Mouse (Mus musculus) adrenal gland, postnatal 36 days (tissue): ENCODE results near the gene Msx2. TPM values are rescaled to one million over a fixed set of nuclear protein-coding genes. Genes with fewer than 3 reads are reported as not detected.
A peak's percentile ranks its signal among the peaks of the same experiment; 100 is the strongest.

Experiments used
- DNase-seq, 2 experiments: peaks; one replicate each; pipeline ENCODE4 v3.0.0; 2021; ENCODE audit warnings: mixed read lengths in 1 of 2
- long read RNA-seq, 2 experiments: library from polyadenylated mRNA; stranded (forward); transcript quantifications; one replicate each; pipeline ENCODE4 v2.0.0; 2021; ENCODE audit warnings: borderline sequencing depth in 2 of 2
- total RNA-seq, 2 experiments: library from RNA; stranded (reverse); gene quantifications; 2 replicates each; pipeline ENCODE4 v1.2.3; 2021

Gene Msx2
- total RNA-seq: under 1 TPM; 0.30 to 0.53 TPM
- long read RNA-seq, experiment 1: 0 reads
- long read RNA-seq, experiment 2, partial matches to known transcripts: 0 of 1 reads
- long read RNA-seq, experiment 2, other reads (novel, unspliced or antisense): 0 of 1 reads

- DNase-seq: peak; percentile 81 to 84
These were observed at the start of gene Msx2 for GRCm38 (mm10) chr13:53472614-53473124. Msx2 (minus strand) TSS chr13:53473074.

- no peak for DNase-seq
These were observed 48.6 kb upstream of the Msx2 start for GRCm38 (mm10) chr13:53521468-53521867.

- no peak for DNase-seq
These were observed 47.6 kb upstream of the Msx2 start for GRCm38 (mm10) chr13:53520343-53520937.

DNA sequence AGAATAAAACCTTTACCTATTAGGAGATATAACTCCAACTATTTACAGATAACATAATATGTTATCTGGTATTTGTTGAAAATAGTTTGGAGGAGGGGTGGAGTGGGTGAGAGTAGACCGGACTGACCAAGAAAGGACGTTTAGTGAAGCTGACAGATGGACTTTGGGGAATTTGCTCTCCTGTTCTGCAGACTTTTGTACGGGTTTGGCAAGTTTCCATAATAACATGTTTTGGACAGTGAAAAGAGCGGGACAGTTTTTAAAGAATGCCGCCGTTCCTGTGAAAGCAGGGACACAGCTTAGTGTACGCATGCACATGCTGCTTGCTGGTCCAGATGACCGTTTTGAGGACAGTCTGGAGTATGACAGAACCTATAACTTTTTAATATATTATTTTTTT is 46.9 kb upstream of the Msx2 start:
- no peak for DNase-seq

DNA sequence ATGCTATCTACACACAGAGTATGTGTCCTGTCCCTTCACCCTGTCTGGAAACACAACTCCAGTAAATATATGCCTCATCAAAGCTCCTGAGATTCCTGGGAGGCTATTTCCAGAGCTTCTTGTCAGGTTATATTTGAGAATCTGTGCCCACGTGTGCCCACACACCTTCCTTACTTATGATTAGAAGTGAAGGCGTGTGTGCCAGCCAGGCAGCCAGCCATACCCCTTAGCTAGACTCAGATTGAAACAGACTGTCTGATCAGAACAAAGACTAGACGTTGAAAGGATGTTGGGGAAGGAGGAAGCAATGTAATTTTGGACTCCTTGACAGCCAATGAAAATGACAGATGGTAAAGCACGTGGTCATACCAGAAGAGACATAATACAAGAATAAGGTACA is 45.4 kb upstream of the Msx2 start:
- no peak for DNase-seq

DNA sequence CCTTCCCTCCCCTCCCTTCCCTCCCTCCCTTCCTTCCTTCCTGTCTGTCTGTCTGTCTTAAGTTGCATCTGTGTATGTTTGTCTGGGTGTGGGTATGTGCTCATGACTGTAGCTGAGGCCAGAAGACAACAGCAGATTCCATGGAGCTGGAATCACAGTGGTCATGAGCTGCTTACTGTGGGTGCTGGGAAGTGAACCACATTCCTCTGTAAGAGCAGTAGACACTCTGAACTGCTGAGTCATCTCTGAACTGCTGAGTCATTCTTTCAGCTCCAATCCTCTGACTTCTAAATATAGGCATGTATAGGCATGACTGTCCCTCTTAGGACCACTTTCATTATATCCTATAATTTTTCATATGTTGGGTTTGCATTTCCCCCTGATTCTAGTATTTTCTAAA is 41.7 kb upstream of the Msx2 start:
- peak in 1 of 2 experiments; percentile 16 for DNase-seq

GRCm38 (mm10) chr13:53511366-53511765 is 38.5 kb upstream of the Msx2 start:
- no peak for DNase-seq

DNA sequence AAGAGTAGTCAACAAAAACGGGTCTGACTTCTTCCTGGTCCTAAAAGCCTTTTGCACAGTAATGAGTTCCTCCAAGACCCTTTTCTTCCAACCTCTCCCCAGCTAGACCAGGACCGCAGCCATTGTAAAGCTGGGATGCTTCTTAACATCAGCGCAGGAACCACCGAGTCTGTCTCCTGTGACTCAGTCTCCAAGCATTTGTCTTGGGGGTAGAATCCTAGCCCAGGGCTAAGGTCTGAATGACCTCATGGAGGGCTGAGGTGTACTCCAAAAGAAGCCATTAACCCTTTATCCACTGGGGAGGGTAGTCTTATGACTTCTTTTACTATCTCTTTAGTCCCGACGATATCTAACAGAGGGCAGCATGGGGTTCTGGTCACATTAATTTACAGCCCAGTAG is 29.5 kb upstream of the Msx2 start:
- DNase-seq: no peak

- no peak for DNase-seq
These were observed 28.8 kb upstream of the Msx2 start for GRCm38 (mm10) chr13:53501561-53502253.

- DNase-seq: no peak
These were observed 28.2 kb upstream of the Msx2 start for GRCm38 (mm10) chr13:53501057-53501456.

GRCm38 (mm10) chr13:53486512-53486911 is 13.6 kb upstream of the Msx2 start:
- no peak for DNase-seq

GRCm38 (mm10) chr13:53475701-53476188 is 2.9 kb upstream of the Msx2 start:
- DNase-seq: peak; percentile 42 to 58

DNA sequence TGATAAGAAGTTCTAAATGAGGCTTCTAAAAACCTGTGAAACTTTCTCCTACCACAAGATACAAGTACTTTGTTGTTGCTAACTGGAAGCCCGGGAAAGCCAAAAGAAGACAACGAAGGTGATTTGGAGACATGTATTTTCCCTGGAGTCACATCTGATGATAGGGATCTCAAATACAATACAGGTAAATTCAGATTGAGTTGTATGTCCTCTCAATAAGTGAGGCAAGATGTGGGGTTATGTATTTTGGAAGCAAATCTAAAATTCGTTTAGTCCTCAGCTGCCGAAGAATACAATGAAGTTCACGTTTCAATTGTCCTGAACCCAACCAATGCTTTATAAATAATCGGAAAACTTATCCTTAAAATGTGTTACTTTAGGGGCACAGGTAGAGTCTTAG is 1.6 kb upstream of the Msx2 start:
- DNase-seq: no peak

DNA sequence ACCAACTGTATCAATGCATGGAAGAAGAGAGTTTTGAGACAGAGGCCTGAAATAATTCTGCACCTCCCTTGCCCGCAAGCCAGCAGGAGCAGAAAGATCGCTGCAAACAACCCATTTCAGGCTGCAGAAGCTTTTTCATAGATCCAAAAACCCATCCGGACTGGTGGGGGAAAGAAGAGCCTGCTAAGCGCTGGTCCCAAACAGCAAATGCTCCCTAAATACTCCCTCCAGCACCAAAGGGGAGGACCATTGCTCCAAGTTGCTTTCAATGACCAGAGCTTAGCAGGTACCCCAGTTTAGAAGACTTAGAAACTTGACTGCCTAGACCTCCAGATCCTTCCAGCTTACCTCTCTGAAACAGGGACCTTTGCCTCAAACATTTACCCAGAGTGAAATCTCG is 1.1 kb upstream of the Msx2 start:
- DNase-seq: no peak

DNA sequence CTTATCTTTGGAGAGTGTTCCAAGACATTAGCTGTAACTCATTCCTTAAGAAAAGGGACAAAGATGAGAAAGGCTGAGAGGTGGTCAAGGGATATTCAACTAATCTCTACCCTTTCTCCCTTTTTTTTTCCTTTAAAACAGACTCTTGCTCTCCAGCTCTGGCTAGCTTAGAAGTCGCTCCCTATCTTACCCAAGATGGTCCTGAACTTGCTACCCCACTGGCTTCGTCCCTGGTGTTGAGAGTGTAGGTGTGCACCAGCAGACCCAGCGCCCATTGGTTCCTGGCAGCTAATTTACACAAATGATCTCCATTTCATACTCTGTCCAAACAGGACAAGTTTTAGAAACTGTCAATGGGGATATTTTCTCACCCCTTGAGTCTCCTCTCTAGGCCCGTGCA is 417 bp upstream of the Msx2 start:
- no peak for DNase-seq

DNA sequence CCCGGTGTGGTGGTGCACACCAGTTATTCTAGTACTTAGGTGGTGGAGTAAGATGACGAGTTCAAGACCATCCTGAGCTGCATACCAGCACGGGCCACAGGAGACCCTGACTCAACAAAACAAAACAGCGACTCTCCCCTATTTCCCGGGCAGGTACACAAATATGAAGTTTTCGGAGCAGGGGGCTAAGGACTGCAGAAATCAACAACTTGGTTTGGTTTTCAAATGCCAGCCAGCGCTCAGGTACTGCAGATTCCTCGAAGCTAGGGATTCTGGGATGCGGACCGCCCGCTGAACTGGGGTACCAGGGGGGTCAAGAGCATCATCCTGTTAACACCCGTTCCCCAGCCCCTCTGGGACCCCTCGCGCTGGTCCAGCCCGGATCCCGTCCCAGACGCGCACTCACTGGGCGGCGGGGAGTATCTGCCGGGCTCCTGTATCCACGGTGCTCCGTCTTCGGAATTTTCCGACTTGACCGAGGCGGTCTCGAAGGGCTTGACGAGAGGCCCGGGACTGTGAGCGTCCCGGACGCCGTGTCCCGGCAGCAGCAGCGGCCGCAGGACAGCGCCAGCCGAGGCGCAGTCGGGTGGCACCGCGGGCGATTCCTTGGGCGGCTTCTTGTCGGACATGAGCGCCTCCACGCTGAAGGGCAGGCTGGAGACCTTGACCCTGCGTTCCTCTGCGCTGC is 804 bp downstream of the Msx2 start:
- peak; percentile 37 to 40 for DNase-seq

- no peak for DNase-seq
These were observed 1.5 kb downstream of the Msx2 start for GRCm38 (mm10) chr13:53471411-53471810.

GRCm38 (mm10) chr13:53470437-53471151 is 2.3 kb downstream of the Msx2 start:
- no peak for DNase-seq

DNA sequence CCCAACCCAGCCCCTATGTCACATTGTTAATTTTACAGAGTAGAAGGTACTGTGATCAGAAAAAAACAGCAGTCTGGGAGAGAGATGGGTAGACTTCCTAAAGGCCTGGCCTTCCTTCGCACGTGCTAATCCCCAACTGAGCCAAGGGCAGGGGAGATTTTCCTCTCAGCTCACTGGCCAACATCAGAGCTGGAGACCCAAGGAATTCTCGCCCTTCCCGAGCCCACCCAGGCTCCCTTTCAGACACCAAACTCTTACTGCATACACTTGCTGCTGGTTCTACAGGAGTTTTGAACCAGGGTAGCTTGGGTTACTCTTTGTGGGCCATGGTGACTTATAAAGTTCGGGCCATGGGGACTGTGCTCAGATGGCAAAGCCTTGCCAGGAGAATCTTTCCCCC is 3.1 kb downstream of the Msx2 start:
- DNase-seq: no peak

DNA sequence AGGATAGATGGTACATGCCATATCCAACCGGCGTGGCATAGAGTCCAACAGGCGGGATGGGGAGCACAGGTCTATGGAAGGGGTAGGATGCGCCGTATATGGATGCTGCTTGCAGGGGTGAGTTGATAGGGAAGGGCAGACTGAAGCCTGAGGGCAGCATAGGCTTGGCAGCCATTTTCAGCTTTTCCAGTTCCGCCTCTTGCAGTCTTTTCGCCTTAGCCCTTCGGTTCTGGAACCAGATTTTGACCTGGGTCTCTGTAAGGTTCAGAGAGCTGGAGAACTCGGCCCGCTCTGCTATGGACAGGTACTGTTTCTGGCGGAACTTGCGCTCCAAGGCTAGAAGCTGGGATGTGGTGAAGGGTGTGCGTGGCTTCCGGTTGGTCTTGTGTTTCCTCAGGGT is 4.7 kb downstream of the Msx2 start:
- no peak for DNase-seq

GRCm38 (mm10) chr13:53466189-53466866 is 6.5 kb downstream of the Msx2 start:
- no peak for DNase-seq
